Mouse (Mus musculus): ENCODE measurements around the gene Prss40.
A peak's percentile ranks its signal among the peaks of the same experiment; 100 is the strongest.
"Not testable (repeated sequence)": the region's sequence is repeated elsewhere in the genome, so short reads cannot be mapped to it uniquely, and the experiment has no call there.

Gene Prss40

GRCm38 (mm10) chr1:34535043-34535698 lies 25.6 kb downstream of the Prss40 start, which contains the start of gene Cfc1:
Gene Cfc1, plus strand, starts transcription at chr1:34535648.
- DNase-seq (ENCODE audit: low read depth, low spot score) = not testable (repeated sequence)

GRCm38 (mm10) chr1:34534574-34534973 lies 26.2 kb downstream of the Prss40 start:
- DNase-seq (ENCODE audit: low read depth, low spot score) = not testable (repeated sequence)

GRCm38 (mm10) chr1:34523647-34524046 lies 37.1 kb downstream of the Prss40 start:
- DNase-seq (ENCODE audit: low read depth, low spot score) = peak; percentile 63

GRCm38 (mm10) chr1:34522850-34523244 lies 37.9 kb downstream of the Prss40 start:
- peak; percentile 92 for DNase-seq (ENCODE audit: low read depth, low spot score)

GRCm38 (mm10) chr1:34522205-34522849 lies 38.4 kb downstream of the Prss40 start:
- peak; percentile 65 for DNase-seq (ENCODE audit: low read depth, low spot score)

- DNase-seq (ENCODE audit: low read depth, low spot score) = no peak
These were observed 42.5 kb downstream of the Prss40 start for GRCm38 (mm10) chr1:34518259-34518658.

- DNase-seq (ENCODE audit: low read depth, low spot score) = not testable (repeated sequence)
These were observed 42.9 kb downstream of the Prss40 start for GRCm38 (mm10) chr1:34517797-34518196.

GRCm38 (mm10) chr1:34517297-34517696 lies 43.4 kb downstream of the Prss40 start:
- not testable (repeated sequence) for DNase-seq (ENCODE audit: low read depth, low spot score)

- no peak for DNase-seq (ENCODE audit: low read depth, low spot score)
These were observed 44.1 kb downstream of the Prss40 start for GRCm38 (mm10) chr1:34516595-34516994.

- no peak for DNase-seq (ENCODE audit: low read depth, low spot score)
These were observed 47.7 kb downstream of the Prss40 start for GRCm38 (mm10) chr1:34513068-34513467.

- DNase-seq (ENCODE audit: low read depth, low spot score) = peak; percentile 60
These were observed 49.7 kb downstream of the Prss40 start for GRCm38 (mm10) chr1:34511027-34511426.

- peak; percentile 21 for DNase-seq (ENCODE audit: low read depth, low spot score)
These were observed 50.2 kb downstream of the Prss40 start for GRCm38 (mm10) chr1:34510575-34510981.

GRCm38 (mm10) chr1:34507986-34508385 lies 52.8 kb downstream of the Prss40 start:
- no peak for DNase-seq (ENCODE audit: low read depth, low spot score)

GRCm38 (mm10) chr1:34505970-34506551 lies 54.7 kb downstream of the Prss40 start:
- no peak for DNase-seq (ENCODE audit: low read depth, low spot score)

- no peak for DNase-seq (ENCODE audit: low read depth, low spot score)
These were observed 55.4 kb downstream of the Prss40 start for GRCm38 (mm10) chr1:34505307-34505706.

GRCm38 (mm10) chr1:34502991-34503390 lies 57.8 kb downstream of the Prss40 start:
- no peak for DNase-seq (ENCODE audit: low read depth, low spot score)
